Mouse (Mus musculus) liver, postnatal 0 days (tissue): ENCODE results near the gene Sf1.

ENCODE experiments used
- CTCF ChIP-seq: sonication (generic); IDR thresholded peaks from 2 replicates; pipeline ENCODE4 v1.5.1; 2016; ENCODE audit warnings: antibody characterized with exemption, low read depth
- EP300 ChIP-seq: IDR thresholded peaks from 2 replicates; pipeline ENCODE4 v1.6.1; 2016; ENCODE audit warnings: antibody characterized with exemption, low read depth, mild to moderate bottlenecking

GRCm38 (mm10) chr19:6352107-6352505, 11.4 kb upstream of the Sf1 start:
- TF ChIP-seq CTCF = no peak
- TF ChIP-seq EP300 = no peak
